Mouse (Mus musculus) limb, embryonic 12.5 days (tissue): Measurements from ENCODE around the gene Fuz. TPM values are rescaled to one million over a fixed set of nuclear protein-coding genes. Genes with fewer than 3 reads are reported as not detected.
A peak's percentile ranks its signal among the peaks of the same experiment; 100 is the strongest.

Source experiments
- ATAC-seq: fragments of 200-750 bp; cut with Nextera tagmentation; 2 replicates; pipeline ENCODE4 v1.8.0; 2017; ENCODE audit warnings: low read depth, moderate TSS enrichment; ENCODE audit not compliant: insufficient number of reproducible peaks, insufficient read depth, low FRiP score, low TSS enrichment
- H3K27ac ChIP-seq: fragments of 300-500 bp; sonication (generic); 2 replicates; pipeline ENCODE4 v1.5.1; 2016; ENCODE audit warnings: mild to moderate bottlenecking, moderate library complexity
- H3K27me3 ChIP-seq: fragments of 300-500 bp; sonication (generic); 2 replicates; pipeline ENCODE4 v1.6.1; 2016; ENCODE audit warnings: mild to moderate bottlenecking, moderate library complexity
- H3K36me3 ChIP-seq: fragments of 300-500 bp; sonication (generic); 2 replicates; pipeline ENCODE4 v1.6.1; 2016; ENCODE audit warnings: mild to moderate bottlenecking, moderate library complexity
- H3K4me1 ChIP-seq: fragments of 300-500 bp; sonication (generic); replicated peaks from 2 replicates; pipeline ENCODE4 v1.6.1; 2016
- H3K4me2 ChIP-seq: fragments of 300-500 bp; sonication (generic); 2 replicates; pipeline ENCODE4 v1.6.1; 2016; ENCODE audit warnings: mild to moderate bottlenecking, moderate library complexity
- H3K4me3 ChIP-seq: fragments of 300-500 bp; sonication (generic); replicated peaks from 2 replicates; pipeline ENCODE4 v1.5.1; 2016; ENCODE audit warnings: mild to moderate bottlenecking
- H3K9ac ChIP-seq: fragments of 300-500 bp; sonication (generic); replicated peaks from 2 replicates; pipeline ENCODE4 v1.6.1; 2016; ENCODE audit warnings: mild to moderate bottlenecking, moderate library complexity
- H3K9me3 ChIP-seq: fragments of 300-500 bp; sonication (generic); 2 replicates; pipeline ENCODE4 v1.6.1; 2016; ENCODE audit warnings: mild to moderate bottlenecking, moderate library complexity
- WGBS: fragments of 180-500 bp; shearing (Covaris S2); methylation state at CpG from one replicate; pipeline ENCODE4 v1.1.7; 2016; 5-methylcytosine and 5-hydroxymethylcytosine counted together
- polyA plus RNA-seq: library from polyadenylated mRNA; unstranded; fragments of >200 nt; fragmentation: Nextera tagmentation; extraction: Ambion mirVana; gene quantifications from 2 replicates; pipeline ENCODE4 v1.2.1, GENCODE M21; 2016

Gene Fuz
- polyA plus RNA-seq, 1 experiment from 2014 or later, result 21.6 TPM

DNA sequence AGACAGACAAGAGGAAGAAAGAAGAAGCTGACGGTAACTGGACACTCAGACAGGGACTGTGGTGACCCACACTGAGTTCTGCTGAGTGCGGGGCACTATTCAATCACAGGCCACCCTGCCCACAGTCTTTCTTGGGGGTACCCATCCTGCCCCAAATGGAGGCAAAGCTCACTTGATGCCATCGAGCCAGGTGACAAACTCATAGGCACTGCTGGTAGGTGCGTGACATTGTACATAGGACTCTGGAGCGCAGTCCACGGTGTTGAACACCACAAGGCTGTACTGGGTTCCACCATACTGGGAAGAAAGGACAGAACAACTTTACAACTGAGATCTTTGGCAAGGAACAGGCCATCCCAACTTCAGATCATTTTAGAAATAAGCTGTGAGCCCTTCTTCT, 4.3 kb upstream of the Fuz start:
- Histone ChIP-seq H3K9me3 (no peaks in the 10 kb centered on the region), H3K4me2 (peak overlapping the region; percentile 85), H3K27me3 (no peaks in the 10 kb centered on the region), H3K4me1 (peaks cover 30% of the 10 kb centered on the region), H3K27ac (peak overlapping the region; percentile 96), H3K4me3 (peak overlapping the region; percentile 82), H3K36me3 (peaks cover 39% of the 10 kb centered on the region), H3K9ac (peak overlapping the region; percentile 85)
- 32% methylated on average over 6 of the region's 6 CpGs for WGBS
- no peak for ATAC-seq

DNA sequence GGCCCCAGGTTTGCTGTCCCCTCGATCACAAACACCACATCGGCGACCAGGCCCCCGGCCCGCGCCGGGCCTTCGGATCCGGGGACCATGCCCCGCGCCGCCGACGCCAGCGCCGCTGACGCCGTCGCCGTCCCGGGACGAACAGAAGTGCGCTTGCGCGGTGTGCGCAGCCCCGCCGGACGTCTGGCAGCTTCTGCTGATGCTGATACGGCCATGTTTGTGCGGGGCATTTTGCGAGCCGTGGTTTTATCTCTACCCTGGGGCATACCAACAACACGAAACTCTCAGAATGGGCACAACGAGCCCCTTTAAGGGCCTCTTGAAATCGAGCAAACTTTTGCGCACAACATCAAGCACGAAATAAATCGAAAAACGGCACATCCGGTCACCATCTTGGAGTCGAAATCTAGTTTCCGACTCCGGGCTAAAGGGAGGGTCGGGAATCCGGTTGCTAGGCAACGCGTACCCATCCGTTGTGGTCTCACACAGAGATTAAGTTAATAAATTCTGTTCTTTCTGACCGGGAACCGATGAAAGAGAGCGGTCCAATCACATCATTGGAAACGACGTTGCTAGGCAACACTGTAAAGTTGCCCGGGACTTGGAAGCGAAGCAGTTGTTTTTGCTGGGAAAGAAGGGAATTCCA, 3.5 kb upstream of the Fuz start, which contains the start of gene Med25:
Gene Med25, minus strand, starts transcription at position 437 of the 646 bp plus-strand sequence.
- Histone ChIP-seq H3K9me3 (no peaks in the 10 kb centered on the region), H3K4me1 (peaks cover 38% of the 10 kb centered on the region), H3K27ac (peak within 1 kb of the TSS; percentile 96), H3K36me3 (peaks cover 31% of the 10 kb centered on the region), H3K4me2 (peak within 1 kb of the TSS; percentile 85), H3K27me3 (no peaks in the 10 kb centered on the region), H3K4me3 (peak within 1 kb of the TSS; percentile 82), H3K9ac (peak within 1 kb of the TSS; percentile 85)
- ATAC-seq, result peak; percentile 61
- WGBS, result under 1% methylated on average over 56 of the region's 56 CpGs

DNA sequence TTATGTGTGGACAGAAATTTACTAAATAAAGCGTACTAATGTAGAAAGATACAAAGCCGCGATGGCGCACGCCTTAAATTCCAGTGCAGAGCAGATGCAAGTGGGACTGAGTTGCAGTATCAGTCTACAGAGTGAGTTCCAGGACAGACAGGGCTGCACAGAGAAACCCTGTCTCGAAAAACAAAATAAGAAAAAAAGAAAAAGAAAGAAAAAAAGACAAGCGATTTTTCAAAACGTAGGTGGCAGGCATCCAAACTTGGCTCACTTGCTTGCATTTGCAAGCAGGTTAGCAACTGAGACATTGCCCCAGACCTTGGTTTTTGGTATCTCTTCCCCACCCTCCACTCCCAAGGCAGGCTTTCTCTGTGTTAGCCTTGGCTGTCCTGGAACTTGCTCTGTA, 2.7 kb upstream of the Fuz start:
- WGBS, result 34% methylated on average over 8 of the region's 8 CpGs
- peaks cover 23% of the 10 kb centered on the region for H3K36me3 ChIP-seq
- H3K9ac ChIP-seq, result no peak overlapping the region
- H3K4me3 ChIP-seq, result peak overlapping the region; percentile 23; the same call in 1 of the 2 replicates
- H3K4me2 ChIP-seq, result peak overlapping the region; percentile 85
- no peaks in the 10 kb centered on the region for H3K27me3 ChIP-seq
- H3K9me3 ChIP-seq, result no peaks in the 10 kb centered on the region
- no peak for ATAC-seq
- peak overlapping the region; percentile 92 for H3K27ac ChIP-seq
- peaks cover 38% of the 10 kb centered on the region for H3K4me1 ChIP-seq

DNA sequence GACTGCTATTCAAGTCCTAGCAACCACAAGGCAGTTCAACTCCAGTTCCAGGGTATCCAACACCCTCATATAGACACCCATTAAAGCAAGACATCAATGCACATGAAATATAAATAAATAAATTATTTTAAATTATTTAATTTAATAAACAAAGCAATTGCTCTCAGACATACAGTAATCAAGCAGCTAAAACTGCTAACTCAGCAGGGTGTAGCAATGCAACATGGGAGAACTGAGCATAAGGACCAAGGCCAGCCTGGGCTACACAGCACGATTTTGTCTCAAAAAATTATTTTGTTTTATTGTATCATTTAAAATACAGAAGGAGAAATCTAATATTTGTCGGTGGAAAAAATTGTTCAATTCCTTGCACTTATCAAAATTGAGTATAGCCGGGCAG, 1.7 kb upstream of the Fuz start:
- no peak for ATAC-seq
- 84% methylated on average over 3 of the region's 3 CpGs for WGBS
- H3K4me1 ChIP-seq, result peaks cover 44% of the 10 kb centered on the region
- H3K36me3 ChIP-seq, result peaks cover 20% of the 10 kb centered on the region
- no peak overlapping the region for H3K9ac ChIP-seq
- H3K27me3 ChIP-seq, result no peaks in the 10 kb centered on the region
- no peak overlapping the region for H3K4me3 ChIP-seq
- no peaks in the 10 kb centered on the region for H3K9me3 ChIP-seq
- no peak overlapping the region for H3K27ac ChIP-seq
- H3K4me2 ChIP-seq, result no peak overlapping the region

DNA sequence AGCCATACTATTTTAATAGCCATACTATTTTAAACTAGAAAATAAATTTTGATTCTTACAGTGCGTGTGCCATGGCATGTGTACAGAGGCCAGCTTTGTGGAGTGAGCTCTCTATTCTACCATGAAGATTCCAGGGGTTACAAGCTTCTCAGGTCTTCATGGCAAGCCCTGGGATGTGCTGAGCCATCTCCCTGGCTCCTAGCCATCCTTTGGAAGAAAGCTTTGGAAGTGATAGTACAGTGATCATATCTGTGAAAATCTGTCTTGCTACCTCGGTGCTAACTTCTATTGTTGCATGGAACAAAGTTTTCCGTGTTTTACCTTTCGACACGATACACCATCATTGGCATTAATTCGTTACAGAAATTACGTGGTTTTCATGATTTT, 680 bp upstream of the Fuz start:
- ATAC-seq, result no peak
- H3K4me1 ChIP-seq, result peaks cover 44% of the 10 kb centered on the region
- no peaks in the 10 kb centered on the region for H3K9me3 ChIP-seq
- 67% methylated on average over 7 of the region's 7 CpGs for WGBS
- H3K36me3 ChIP-seq, result peaks cover 27% of the 10 kb centered on the region
- H3K27me3 ChIP-seq, result no peaks in the 10 kb centered on the region
- peak overlapping the region; percentile 90 for H3K27ac ChIP-seq
- peak overlapping the region; percentile 75 for H3K4me2 ChIP-seq
- H3K9ac ChIP-seq, result no peak overlapping the region
- H3K4me3 ChIP-seq, result peak overlapping the region; percentile 62

DNA sequence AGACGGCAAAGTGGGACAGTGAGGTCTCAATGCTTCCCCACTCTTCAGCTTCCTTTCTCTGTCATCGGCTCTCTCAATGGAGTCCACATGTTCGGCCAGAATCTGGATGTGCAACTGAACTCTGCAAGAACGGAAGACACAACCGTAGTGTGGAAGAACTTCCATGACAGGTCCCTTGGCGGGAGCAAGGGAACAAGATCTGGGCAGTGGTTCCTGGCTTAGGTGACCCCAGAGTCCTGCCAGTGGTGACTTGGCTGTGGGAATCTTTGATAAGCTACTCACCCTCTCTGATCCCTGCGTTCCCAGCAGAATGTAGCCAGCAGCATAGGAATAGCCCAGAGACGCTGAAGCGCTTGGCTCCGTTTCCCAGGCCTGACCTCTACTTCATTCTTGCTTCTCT, 620 bp downstream of the Fuz start:
- Histone ChIP-seq H3K9ac (peak overlapping the region; percentile 72), H3K4me3 (peak overlapping the region; percentile 62), H3K36me3 (peaks cover 27% of the 10 kb centered on the region), H3K4me1 (peaks cover 42% of the 10 kb centered on the region), H3K4me2 (peak overlapping the region; percentile 75), H3K9me3 (no peaks in the 10 kb centered on the region), H3K27ac (peak overlapping the region; percentile 90), H3K27me3 (no peaks in the 10 kb centered on the region)
- 38% methylated on average over 10 of the region's 10 CpGs for WGBS
- ATAC-seq, result no peak

DNA sequence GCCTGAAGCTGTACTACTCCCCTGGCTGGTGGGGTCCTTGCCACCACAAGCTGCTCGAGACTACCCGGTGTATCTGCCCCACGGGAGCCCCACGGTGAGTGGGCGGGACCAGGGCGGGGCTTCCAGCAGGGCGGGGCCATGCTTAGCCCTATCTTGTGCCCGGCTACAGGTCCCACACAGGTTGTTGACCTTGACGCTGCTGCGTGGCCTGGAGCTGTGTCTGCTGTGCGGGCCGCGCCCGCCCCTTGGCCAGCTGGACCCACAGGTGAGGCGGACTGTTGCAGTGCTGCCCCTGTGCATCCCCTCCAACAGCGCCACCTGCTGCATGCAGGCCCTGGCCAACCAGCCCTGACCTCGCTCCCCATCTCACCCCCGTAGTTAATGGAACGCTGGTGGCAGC, 2.7 kb downstream of the Fuz start:
- no peak overlapping the region for H3K4me3 ChIP-seq
- ATAC-seq, result no peak
- H3K9me3 ChIP-seq, result no peaks in the 10 kb centered on the region
- 0 out of 2 replicates have a peak overlapping the region, but pooled peaks have one; percentile 31 for H3K9ac ChIP-seq
- peaks cover 47% of the 10 kb centered on the region for H3K36me3 ChIP-seq
- no peaks in the 10 kb centered on the region for H3K27me3 ChIP-seq
- H3K4me1 ChIP-seq, result peaks cover 41% of the 10 kb centered on the region
- no peak overlapping the region for H3K4me2 ChIP-seq
- H3K27ac ChIP-seq, result no peak overlapping the region
- 40% methylated on average over 19 of the region's 19 CpGs for WGBS

DNA sequence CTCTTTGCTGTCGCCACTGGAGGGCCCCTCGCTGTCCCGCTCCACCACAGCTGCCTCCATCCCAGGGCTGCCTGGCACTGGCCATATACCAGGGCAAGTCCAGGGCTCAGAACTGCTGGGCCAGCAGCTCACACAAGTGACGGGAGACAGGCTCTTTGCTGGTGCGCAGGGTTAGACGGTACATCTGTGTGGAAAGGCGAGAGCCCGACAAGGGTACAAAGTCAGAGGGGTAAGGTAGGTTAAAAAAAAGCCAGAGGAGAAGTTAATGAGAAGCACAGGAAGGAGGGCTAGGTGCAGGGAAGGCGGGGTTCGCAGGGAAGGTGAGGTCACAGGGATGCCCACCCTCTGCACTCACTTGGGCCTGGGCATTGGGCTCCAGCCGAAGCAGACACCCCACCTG, 4.8 kb downstream of the Fuz start:
- Histone ChIP-seq H3K4me2 (no peak overlapping the region), H3K9ac (no peak overlapping the region), H3K27me3 (no peaks in the 10 kb centered on the region), H3K27ac (no peak overlapping the region), H3K4me3 (no peak overlapping the region), H3K36me3 (peaks cover 67% of the 10 kb centered on the region), H3K4me1 (peaks cover 36% of the 10 kb centered on the region), H3K9me3 (no peaks in the 10 kb centered on the region)
- 91% methylated on average over 11 of the region's 11 CpGs for WGBS
- no peak for ATAC-seq

DNA sequence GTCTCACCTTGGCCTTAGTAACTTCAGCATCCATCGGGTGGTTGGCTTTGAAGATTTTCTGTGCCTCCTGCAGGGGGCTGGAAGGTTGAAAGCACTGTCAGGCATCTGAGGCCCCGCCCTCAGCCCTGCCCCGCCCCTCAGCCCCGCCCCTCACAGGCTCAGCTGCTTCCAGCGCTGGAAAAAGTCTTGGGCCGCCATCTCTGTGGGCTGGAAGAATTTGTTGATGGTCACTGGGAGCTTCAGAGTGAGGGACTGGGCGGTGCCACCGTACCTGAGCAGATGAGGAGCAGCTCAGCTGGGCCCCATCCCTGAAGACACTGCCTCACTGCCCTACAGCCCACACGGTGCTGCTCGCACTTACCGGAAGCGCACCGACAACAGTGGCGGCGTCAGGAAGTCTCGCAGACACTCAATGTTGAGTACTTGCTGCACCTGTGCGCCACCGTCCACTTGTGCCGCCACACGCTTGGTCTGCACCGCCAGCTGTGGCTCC, 5.4 kb downstream of the Fuz start:
- Histone ChIP-seq H3K4me3 (peak overlapping the region; percentile 27), H3K27me3 (no peaks in the 10 kb centered on the region), H3K27ac (peak overlapping the region; percentile 78), H3K36me3 (peaks cover 73% of the 10 kb centered on the region), H3K9me3 (no peaks in the 10 kb centered on the region), H3K4me1 (peaks cover 36% of the 10 kb centered on the region), H3K4me2 (peak overlapping the region; percentile 53), H3K9ac (peak overlapping the region; percentile 23; the same call in 1 of the 2 replicates)
- ATAC-seq, result no peak
- 17% methylated on average over 21 of the region's 21 CpGs for WGBS

DNA sequence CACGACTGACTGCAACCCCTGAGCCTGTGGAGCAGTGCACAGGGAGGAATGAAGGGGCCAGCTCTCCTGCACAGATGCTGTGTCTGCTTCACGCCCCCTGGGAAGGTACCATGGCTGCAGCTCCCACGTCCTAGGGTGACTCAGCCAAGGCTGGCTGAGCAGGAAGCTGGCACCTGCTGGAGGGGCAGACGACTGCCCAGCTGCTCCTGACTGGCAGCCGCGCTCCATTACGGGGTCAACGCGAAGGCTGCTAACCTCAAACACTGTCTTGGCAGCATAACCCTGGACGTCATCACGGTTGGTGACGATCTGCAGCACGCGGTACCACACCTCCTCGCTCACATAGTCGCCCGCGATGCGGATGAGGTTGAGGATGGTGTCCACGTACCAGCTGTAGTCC, 9.6 kb downstream of the Fuz start:
- Histone ChIP-seq H3K4me3 (no peak overlapping the region), H3K4me1 (peaks cover 19% of the 10 kb centered on the region), H3K9me3 (no peaks in the 10 kb centered on the region), H3K27ac (no peak overlapping the region), H3K4me2 (no peak overlapping the region), H3K36me3 (peaks cover 96% of the 10 kb centered on the region), H3K9ac (no peak overlapping the region), H3K27me3 (no peaks in the 10 kb centered on the region)
- no peak for ATAC-seq
- WGBS, result 93% methylated on average over 20 of the region's 20 CpGs

DNA sequence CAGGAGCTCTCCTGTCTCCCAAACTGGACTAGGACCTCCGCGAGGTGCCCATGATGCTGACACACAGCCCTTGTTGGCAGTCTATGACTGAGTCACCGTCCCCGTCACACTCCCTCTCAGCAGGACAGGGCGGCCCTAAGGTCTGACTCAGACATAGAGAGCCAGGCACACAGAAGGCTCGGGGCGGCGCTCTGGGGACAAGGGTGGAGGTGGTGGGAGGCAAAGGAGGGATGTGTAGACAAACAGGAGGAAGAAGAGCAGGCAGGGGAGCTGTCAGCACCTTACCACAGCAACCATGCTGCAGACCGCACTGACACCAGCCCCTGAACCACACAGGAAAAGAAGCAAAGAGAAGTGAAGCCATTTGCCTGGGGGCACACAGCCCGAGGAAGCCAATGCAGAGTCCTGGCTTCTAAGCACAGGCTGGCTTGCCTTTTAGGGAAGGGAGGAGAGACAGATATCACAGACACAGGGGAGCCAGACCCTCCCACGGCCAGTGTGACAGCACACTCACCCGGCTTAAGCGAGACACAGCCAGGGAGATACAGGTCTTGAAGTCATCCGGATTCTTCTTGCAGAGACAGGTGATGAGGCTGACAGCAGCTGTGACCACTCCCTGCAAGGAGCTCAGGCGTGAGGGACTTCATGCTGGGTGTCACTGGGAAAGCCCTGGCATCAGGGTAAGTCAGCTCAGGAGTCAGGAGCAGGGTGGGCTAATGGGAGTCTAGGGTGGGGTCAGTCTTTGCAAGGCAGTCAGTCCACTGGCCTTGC, 13.0 kb downstream of the Fuz start:
- WGBS, result 86% methylated on average over 15 of the region's 15 CpGs
- no peaks in the 10 kb centered on the region for H3K4me1 ChIP-seq
- H3K36me3 ChIP-seq, result peaks cover 100% of the 10 kb centered on the region
- H3K9me3 ChIP-seq, result no peaks in the 10 kb centered on the region
- ATAC-seq, result no peak
- no peak overlapping the region for H3K27ac ChIP-seq
- H3K4me2 ChIP-seq, result no peak overlapping the region
- no peaks in the 10 kb centered on the region for H3K27me3 ChIP-seq
- H3K9ac ChIP-seq, result no peak overlapping the region
- H3K4me3 ChIP-seq, result no peak overlapping the region
